Mouse (Mus musculus): ENCODE measurements around the gene Etv6. TPM values are rescaled to one million over a fixed set of nuclear protein-coding genes. Genes with fewer than 3 reads are reported as not detected.

The Etv6 gene
- polyA plus RNA-seq, 1 experiment: 10.4 TPM

DNA sequence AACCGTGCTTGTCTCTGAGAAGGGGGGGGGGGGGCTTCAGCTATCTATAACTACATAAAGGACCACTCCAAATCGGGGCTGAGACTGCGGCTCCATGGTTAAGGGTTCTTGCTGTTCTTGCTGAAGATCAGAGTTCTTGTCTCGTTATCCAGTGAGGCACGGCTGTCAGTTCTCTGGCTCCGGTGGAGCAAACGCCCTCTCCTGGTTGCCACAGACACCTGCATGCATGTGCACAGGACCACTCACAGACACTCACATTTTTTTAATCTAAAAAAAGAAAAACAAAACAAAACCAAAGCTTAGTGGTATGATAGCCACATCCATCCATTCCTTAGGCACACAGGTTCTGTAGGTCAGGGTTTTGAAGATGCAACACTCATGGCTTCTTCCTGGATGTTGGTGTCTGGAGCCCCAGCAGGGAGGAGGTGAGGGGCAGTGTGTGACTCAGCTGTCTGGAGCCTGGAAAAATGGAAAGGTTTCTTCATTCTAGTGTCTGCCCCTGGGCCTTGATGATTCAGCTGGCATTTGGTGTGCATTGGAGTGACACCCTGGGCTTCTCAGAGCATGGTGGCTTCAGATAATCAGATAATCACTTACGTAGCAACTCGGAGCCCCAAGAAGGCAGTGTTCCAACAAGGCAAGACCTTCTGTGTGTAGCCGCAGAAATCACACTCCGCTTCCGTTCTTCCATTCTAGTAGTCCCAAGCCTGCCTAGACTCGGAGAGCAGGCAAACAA lies 262.6 kb downstream of the Etv6 start:
- no peak for DNase-seq (ENCODE audit: extremely low spot score in 1 of 2, low spot score in 1 of 2)

DNA sequence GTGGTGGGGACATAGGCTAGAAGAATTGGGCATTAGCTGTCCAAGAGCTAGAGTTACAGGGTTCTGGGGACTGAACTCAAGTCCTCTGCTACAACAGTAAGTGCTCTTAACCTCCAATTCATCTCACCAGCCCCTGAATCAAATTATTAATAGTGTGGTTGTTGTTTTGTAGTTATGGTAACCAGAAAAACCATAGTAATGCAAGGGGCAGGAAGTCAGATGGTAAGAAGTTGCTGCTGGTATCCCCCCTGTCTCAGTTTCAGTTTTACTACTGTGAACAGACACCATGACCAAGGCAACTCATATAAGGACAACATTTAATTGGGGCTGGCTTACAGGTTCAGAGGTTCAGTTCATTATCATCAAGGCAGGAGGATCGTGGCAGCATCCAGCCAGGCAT lies 266.5 kb downstream of the Etv6 start:
- no peak for DNase-seq (ENCODE audit: extremely low spot score in 1 of 2, low spot score in 1 of 2)

DNA sequence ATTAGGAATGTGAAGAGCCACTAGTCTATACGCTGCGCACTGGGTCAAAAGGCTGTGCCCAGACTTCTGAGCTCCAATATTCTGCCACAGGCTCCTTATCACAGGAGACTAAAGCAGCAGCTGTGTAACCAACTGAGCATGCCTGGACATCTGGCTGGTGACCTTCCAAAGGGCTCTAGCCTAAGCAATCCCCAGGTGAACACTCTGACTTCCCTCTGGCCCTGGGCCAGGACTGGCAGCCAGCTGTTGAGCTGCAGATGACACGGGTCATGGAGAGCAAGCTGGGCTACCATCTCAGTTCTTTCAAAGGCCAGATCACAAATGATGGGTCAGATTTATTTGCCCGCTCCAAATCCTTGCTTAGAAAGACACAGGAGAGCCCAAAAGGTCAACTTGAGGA lies 275.8 kb downstream of the Etv6 start:
- DNase-seq (ENCODE audit: extremely low spot score in 1 of 2, low spot score in 1 of 2): no peak

DNA sequence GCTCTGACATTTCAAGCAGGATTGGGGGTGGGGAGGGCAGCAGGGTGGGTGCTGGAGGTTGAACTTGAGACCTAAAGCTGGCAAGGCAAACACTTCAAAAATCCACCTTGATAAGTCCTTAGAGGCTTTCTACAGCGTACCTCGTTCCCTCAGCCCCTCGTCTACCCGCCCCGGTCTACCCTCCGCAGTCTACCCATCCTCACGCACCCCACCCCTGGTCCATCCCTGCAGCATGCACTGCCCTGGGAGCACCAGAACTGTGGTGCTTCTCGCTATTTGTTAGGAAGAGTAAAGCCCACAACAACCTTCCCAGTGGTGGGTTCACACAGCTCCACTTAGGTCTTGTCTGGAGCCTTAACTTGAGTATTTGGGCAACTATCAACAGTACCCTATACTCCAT lies 277.1 kb downstream of the Etv6 start:
- no peak for DNase-seq (ENCODE audit: extremely low spot score in 1 of 2, low spot score in 1 of 2)

DNA sequence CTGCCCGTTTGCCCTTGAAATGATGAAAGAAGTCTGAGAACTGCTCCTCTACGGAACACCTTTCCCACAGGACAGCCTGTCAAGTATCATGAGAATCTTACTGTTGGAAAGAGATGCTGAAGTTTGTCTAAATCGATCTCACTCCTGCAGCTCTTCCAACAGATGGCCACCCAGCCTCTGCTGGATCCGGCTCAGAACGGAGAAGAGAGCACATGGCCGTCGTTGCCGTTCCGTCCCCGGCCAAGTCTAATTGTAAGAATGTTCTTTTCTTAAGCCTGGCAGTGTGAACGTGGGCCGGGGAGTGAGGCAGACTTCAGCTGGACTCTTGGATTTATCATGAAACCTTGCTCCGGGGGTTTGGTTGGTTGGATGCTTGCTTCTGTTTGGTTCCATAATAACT lies 281.9 kb downstream of the Etv6 start:
- DNase-seq (ENCODE audit: extremely low spot score in 1 of 2, low spot score in 1 of 2): peak; percentile 49 to 70

Other genes with a start within 250 kb of the Etv6 start
- gene Kap, start 181.9 kb upstream of the Etv6 start, polyA plus RNA-seq (2012; rRNA removed): not detected in 2 replicates

All from frontal cortex, adult 2 months (tissue).